Mouse (Mus musculus) cerebellum, postnatal 10 days (tissue): ENCODE results near the gene Zc2hc1c.

ENCODE experiments used
- DNase-seq, 2 experiments: peaks; one replicate each; pipeline ENCODE4 v3.0.0; 2021; ENCODE audit warnings: mixed read lengths in 2 of 2

The Zc2hc1c gene

GRCm38 (mm10) chr12:85284996-85285395 lies 3.4 kb upstream of the Zc2hc1c start:
- no peak for DNase-seq

GRCm38 (mm10) chr12:85286941-85287340 lies 1.4 kb upstream of the Zc2hc1c start:
- DNase-seq, result peak; percentile 50 to 56

- no peak for DNase-seq
Observed at GRCm38 (mm10) chr12:85287809-85288485, 444 bp upstream of the Zc2hc1c start, which contains the start of gene Acyp1. Gene Acyp1 (minus strand): TSS chr12:85288438.

- DNase-seq, result no peak
Observed at GRCm38 (mm10) chr12:85289157-85290000, 988 bp downstream of the Zc2hc1c start.

- no peak for DNase-seq
Observed at GRCm38 (mm10) chr12:85290633-85291032, 2.2 kb downstream of the Zc2hc1c start.

GRCm38 (mm10) chr12:85291541-85291940 lies 3.1 kb downstream of the Zc2hc1c start:
- DNase-seq, result no peak

GRCm38 (mm10) chr12:85292288-85292687 lies 3.9 kb downstream of the Zc2hc1c start:
- DNase-seq, result no peak

- DNase-seq, result no peak
Observed at GRCm38 (mm10) chr12:85292906-85293305, 4.5 kb downstream of the Zc2hc1c start.

GRCm38 (mm10) chr12:85295506-85295905 lies 7.1 kb downstream of the Zc2hc1c start:
- no peak for DNase-seq

GRCm38 (mm10) chr12:85296915-85297314 lies 8.5 kb downstream of the Zc2hc1c start:
- DNase-seq, result no peak

GRCm38 (mm10) chr12:85297345-85297997 lies 9.1 kb downstream of the Zc2hc1c start:
- DNase-seq, result no peak

- no peak for DNase-seq
Observed at GRCm38 (mm10) chr12:85298127-85298834, 9.9 kb downstream of the Zc2hc1c start.

GRCm38 (mm10) chr12:85298835-85299180 lies 10.4 kb downstream of the Zc2hc1c start:
- no peak for DNase-seq

- no peak for DNase-seq
Observed at GRCm38 (mm10) chr12:85303256-85303655, 14.9 kb downstream of the Zc2hc1c start.

- no peak for DNase-seq
Observed at GRCm38 (mm10) chr12:85304725-85305124, 16.3 kb downstream of the Zc2hc1c start.

GRCm38 (mm10) chr12:85305247-85305892 lies 17.0 kb downstream of the Zc2hc1c start:
- peak; percentile 89 to 92 for DNase-seq

GRCm38 (mm10) chr12:85308651-85309050 lies 20.3 kb downstream of the Zc2hc1c start:
- DNase-seq, result peak in 1 of 2 experiments; percentile 46

GRCm38 (mm10) chr12:85330153-85330552 lies 41.8 kb downstream of the Zc2hc1c start:
- DNase-seq, result no peak

- DNase-seq, result no peak
Observed at GRCm38 (mm10) chr12:85337567-85338311, 49.3 kb downstream of the Zc2hc1c start.

- DNase-seq, result peak in 1 of 2 experiments; percentile 59
Observed at GRCm38 (mm10) chr12:85338815-85339214, 50.4 kb downstream of the Zc2hc1c start.

- DNase-seq, result peak; percentile 97 to 99
Observed at GRCm38 (mm10) chr12:85339243-85339729, 50.9 kb downstream of the Zc2hc1c start, which contains the start of gene Nek9. Gene Nek9 (minus strand): TSS chr12:85339362.
